Mouse (Mus musculus): ENCODE data around the gene Coq6.
"Not testable (repeated sequence)": the region's sequence is repeated elsewhere in the genome, so short reads cannot be mapped to it uniquely, and the experiment has no call there.

Gene Coq6

GRCm38 (mm10) chr12:84361555-84362489, at the start of gene Coq6, which contains the start of gene Fam161b:
TSS of gene Coq6 (plus strand) at chr12:84361657.
TSS of gene Fam161b (minus strand) at chr12:84361833.
- DNase-seq (ENCODE audit: low spot score in 2 of 2), result peak; percentile 94

GRCm38 (mm10) chr12:84316006-84316405, 45.5 kb upstream of the Coq6 start:
- no peak for DNase-seq (ENCODE audit: low spot score in 2 of 2)

- DNase-seq (ENCODE audit: low spot score in 2 of 2), result peak; percentile 59 to 80
These were observed 44.5 kb upstream of the Coq6 start, which contains the start of gene Zfp410 for GRCm38 (mm10) chr12:84316721-84317621. TSS of gene Zfp410 (plus strand) at chr12:84316852.

- no peak for DNase-seq (ENCODE audit: low spot score in 2 of 2)
These were observed 34.3 kb upstream of the Coq6 start for GRCm38 (mm10) chr12:84327111-84327512.

- no peak for DNase-seq (ENCODE audit: low spot score in 2 of 2)
These were observed 24.4 kb upstream of the Coq6 start for GRCm38 (mm10) chr12:84336963-84337625.

GRCm38 (mm10) chr12:84347192-84347591, 14.3 kb upstream of the Coq6 start:
- DNase-seq (ENCODE audit: low spot score in 2 of 2), result no peak

- not testable (repeated sequence) for DNase-seq (ENCODE audit: low spot score in 2 of 2)
These were observed 2.8 kb upstream of the Coq6 start for GRCm38 (mm10) chr12:84358699-84359098.

GRCm38 (mm10) chr12:84362872-84363271, 1.4 kb downstream of the Coq6 start:
- no peak for DNase-seq (ENCODE audit: low spot score in 2 of 2)

GRCm38 (mm10) chr12:84364291-84364690, 2.8 kb downstream of the Coq6 start:
- no peak for DNase-seq (ENCODE audit: low spot score in 2 of 2)

- no peak for DNase-seq (ENCODE audit: low spot score in 2 of 2)
These were observed 3.7 kb downstream of the Coq6 start for GRCm38 (mm10) chr12:84365137-84365536.

- DNase-seq (ENCODE audit: low spot score in 2 of 2), result no peak
These were observed 5.5 kb downstream of the Coq6 start for GRCm38 (mm10) chr12:84366971-84367370.

- DNase-seq (ENCODE audit: low spot score in 2 of 2), result no peak
These were observed 10.2 kb downstream of the Coq6 start for GRCm38 (mm10) chr12:84371647-84372046.

- no peak for DNase-seq (ENCODE audit: low spot score in 2 of 2)
These were observed 12.5 kb downstream of the Coq6 start for GRCm38 (mm10) chr12:84373831-84374481.

GRCm38 (mm10) chr12:84382369-84382768, 20.9 kb downstream of the Coq6 start:
- DNase-seq (ENCODE audit: low spot score in 2 of 2), result no peak

GRCm38 (mm10) chr12:84384644-84385081, 23.2 kb downstream of the Coq6 start:
- DNase-seq (ENCODE audit: low spot score in 2 of 2), result no peak

GRCm38 (mm10) chr12:84385408-84385807, 24.0 kb downstream of the Coq6 start:
- DNase-seq (ENCODE audit: low spot score in 2 of 2), result no peak

GRCm38 (mm10) chr12:84388097-84388496, 26.6 kb downstream of the Coq6 start:
- no peak for DNase-seq (ENCODE audit: low spot score in 2 of 2)

- no peak for DNase-seq (ENCODE audit: low spot score in 2 of 2)
These were observed 27.4 kb downstream of the Coq6 start for GRCm38 (mm10) chr12:84388774-84389400.

GRCm38 (mm10) chr12:84390336-84390735, 28.9 kb downstream of the Coq6 start:
- DNase-seq (ENCODE audit: low spot score in 2 of 2), result no peak

GRCm38 (mm10) chr12:84392681-84393080, 31.2 kb downstream of the Coq6 start:
- no peak for DNase-seq (ENCODE audit: low spot score in 2 of 2)

- DNase-seq (ENCODE audit: low spot score in 2 of 2), result no peak
These were observed 32.4 kb downstream of the Coq6 start for GRCm38 (mm10) chr12:84393847-84394246.

Data from frontal cortex, postnatal 10 days (tissue).